Mouse (Mus musculus) heart, adult 2 months (tissue): ENCODE results near the gene Cep63. TPM values are rescaled to one million over a fixed set of nuclear protein-coding genes. Genes with fewer than 3 reads are reported as not detected.
A peak's percentile ranks its signal among the peaks of the same experiment; 100 is the strongest.

Experiments
- DNase-seq, 2 experiments: peaks; one replicate each; pipeline ENCODE4 v3.0.0; 2021
- H3K27ac ChIP-seq: fragments of 200-600 bp; 2 replicates; pipeline ENCODE4 v1.8.1; 2022
- H3K27me3 ChIP-seq: fragments of 200-500 bp; 2 replicates; pipeline ENCODE4 v1.6.1; 2012; ENCODE audit warnings: mild to moderate bottlenecking, low read length, inconsistent platforms, mixed read lengths; ENCODE audit not compliant: control insufficient read depth, insufficient read depth
- H3K36me3 ChIP-seq: fragments of 200-500 bp; 2 replicates; pipeline ENCODE4 v1.6.1; 2012; ENCODE audit warnings: low read length, inconsistent platforms; ENCODE audit not compliant: control insufficient read depth, insufficient read depth
- H3K4me1 ChIP-seq: fragments of 200-500 bp; 2 replicates; pipeline ENCODE4 v1.6.1; 2011; ENCODE audit warnings: low read length; ENCODE audit not compliant: control insufficient read depth, insufficient read depth
- H3K4me3 ChIP-seq: fragments of 200-600 bp; 2 replicates; pipeline ENCODE4 v1.8.1; 2022
- H3K79me2 ChIP-seq: fragments of 200-500 bp; replicated peaks from 2 replicates; pipeline ENCODE4 v1.6.1; 2012; ENCODE audit warnings: mild to moderate bottlenecking, inconsistent platforms, low read length, moderate library complexity, mixed read lengths; ENCODE audit not compliant: control insufficient read depth, insufficient read depth
- H3K9ac ChIP-seq: fragments of 200-500 bp; 2 replicates; pipeline ENCODE4 v1.6.1; 2012; ENCODE audit warnings: low read depth, mild to moderate bottlenecking, control low read depth, inconsistent platforms, low read length, mixed read lengths
- CTCF ChIP-seq: fragments of 200-600 bp; IDR thresholded peaks from 2 replicates; pipeline ENCODE4 v1.8.1; 2022; ENCODE audit warnings: antibody characterized with exemption, mild to moderate bottlenecking, moderate library complexity
- EP300 ChIP-seq: fragments of 200-500 bp; IDR thresholded peaks from 2 replicates; pipeline ENCODE4 v1.6.1; 2011; ENCODE audit warnings: low read depth, low read length, control low read depth; ENCODE audit not compliant: insufficient read depth
- POLR2A ChIP-seq: fragments of 200-500 bp; IDR thresholded peaks from 2 replicates; pipeline ENCODE4 v1.6.1; 2011; ENCODE audit warnings: mild to moderate bottlenecking, low read depth, low read length, control low read depth; ENCODE audit not compliant: insufficient read depth
- WGBS: fragments of 180-500 bp; shearing (Covaris S2); methylation state at CpG from one replicate; pipeline ENCODE4 v1.1.7; 2018; 5-methylcytosine and 5-hydroxymethylcytosine counted together
- intact Hi-C: fragments of 180-260 bp; cut with DNase I; formaldehyde crosslinking; loops from one replicate; pipeline ENCODE4 v1.15.1; 2025
- polyA plus RNA-seq: library from polyadenylated mRNA; depleted of rRNA; stranded (reverse); fragments of >200 nt; gene quantifications from 2 replicates; pipeline ENCODE4 v1.2.3, GENCODE M21; 2012
- total RNA-seq, 2 experiments: library from RNA; stranded (reverse); gene quantifications; 2 replicates each; pipeline ENCODE4 v1.2.3; 2021

The Cep63 gene
- total and polyA plus RNA-seq, 3 experiments, result 7.3 to 57.5 (median 49.4) TPM

- Histone ChIP-seq H3K27ac (no peak overlapping the region), H3K79me2 (no peaks in the 10 kb centered on the region), H3K4me3 (no peak overlapping the region), H3K4me1 (no peaks in the 10 kb centered on the region; the same call in none of the 2 replicates), H3K36me3 (no peaks in the 10 kb centered on the region), H3K9ac (no peak overlapping the region), H3K27me3 (no peaks in the 10 kb centered on the region)
- TF ChIP-seq POLR2A (no peak), EP300 (no peak), CTCF (no peak)
- intact Hi-C loops, result loop anchor here (5.0 kb wide), 2 partner anchors 205 to 575 kb away; partner anchors contain the start of genes Ryk and Srprb
- no peak for DNase-seq
- WGBS, result 79% methylated on average over 7 of the region's 7 CpGs
Observed at GRCm38 (mm10) chr9:102627442-102627841, 1.1 kb upstream of the Cep63 start.

- H3K4me1 ChIP-seq, result no peaks in the 10 kb centered on the region; the same call in none of the 2 replicates
- no peaks in the 10 kb centered on the region for H3K79me2 ChIP-seq
- intact Hi-C loops, result loop anchor here (5.0 kb wide), 2 partner anchors 205 to 575 kb away; partner anchors contain the start of genes Ryk and Srprb
- DNase-seq, result no peak
- peak overlapping the region; percentile 81 for H3K9ac ChIP-seq
- no peaks in the 10 kb centered on the region for H3K27me3 ChIP-seq
- peak overlapping the region; percentile 71 for H3K4me3 ChIP-seq
- WGBS, result 0% methylated on average over 9 of the region's 9 CpGs
- peak overlapping the region; percentile 98 for H3K27ac ChIP-seq
- no peak for TF ChIP-seq EP300
- TF ChIP-seq CTCF, result no peak
- no peak for TF ChIP-seq POLR2A
- no peaks in the 10 kb centered on the region; the same call in 1 of the 2 replicates for H3K36me3 ChIP-seq
Observed at GRCm38 (mm10) chr9:102626839-102627225, 498 bp upstream of the Cep63 start.

- peak overlapping the region; percentile 71 for H3K4me3 ChIP-seq
- no peaks in the 10 kb centered on the region for H3K27me3 ChIP-seq
- no peaks in the 10 kb centered on the region for H3K79me2 ChIP-seq
- H3K27ac ChIP-seq, result peak overlapping the region; percentile 98
- DNase-seq, result no peak
- H3K4me1 ChIP-seq, result no peaks in the 10 kb centered on the region; the same call in none of the 2 replicates
- H3K36me3 ChIP-seq, result no peaks in the 10 kb centered on the region; the same call in 1 of the 2 replicates
- TF ChIP-seq POLR2A (no peak), CTCF (no peak), EP300 (no peak)
- under 1% methylated on average over 27 of the region's 27 CpGs for WGBS
- peak overlapping the region; percentile 96 for H3K9ac ChIP-seq
- intact Hi-C loops, result loop anchor here (5.0 kb wide), 2 partner anchors 207 to 577 kb away; partner anchors contain the start of genes Ryk and Srprb
Observed at GRCm38 (mm10) chr9:102625401-102625982, 842 bp downstream of the Cep63 start.

DNA sequence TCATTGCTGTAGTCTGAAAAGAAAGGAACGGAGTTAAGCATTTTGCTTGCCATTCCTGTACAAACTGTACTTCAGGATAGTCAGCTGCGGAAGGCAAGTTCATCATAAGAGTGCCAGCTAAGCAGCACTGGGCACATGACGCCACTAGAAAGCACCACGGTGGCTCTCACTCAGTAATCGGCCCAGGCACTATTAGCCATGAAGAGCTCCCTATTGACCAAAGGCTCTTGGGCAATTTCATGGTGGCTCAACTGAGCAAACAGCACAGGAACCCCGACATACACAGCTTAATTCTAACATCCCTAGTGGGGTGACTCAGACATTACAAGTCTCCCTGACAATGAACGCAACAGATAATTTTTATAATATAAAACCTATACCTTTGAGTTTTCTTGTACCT lies 2.8 kb downstream of the Cep63 start:
- no peaks in the 10 kb centered on the region; the same call in none of the 2 replicates for H3K4me1 ChIP-seq
- no peaks in the 10 kb centered on the region for H3K27me3 ChIP-seq
- DNase-seq, result no peak
- H3K36me3 ChIP-seq, result no peaks in the 10 kb centered on the region; the same call in 1 of the 2 replicates
- H3K9ac ChIP-seq, result no peak overlapping the region
- no peaks in the 10 kb centered on the region for H3K79me2 ChIP-seq
- H3K27ac ChIP-seq, result no peak overlapping the region
- intact Hi-C loops, result no loop called here
- no peak overlapping the region for H3K4me3 ChIP-seq
- TF ChIP-seq CTCF, result no peak
- no peak for TF ChIP-seq POLR2A
- TF ChIP-seq EP300, result no peak
- WGBS, result 94% methylated on average over 7 of the region's 7 CpGs

- Histone ChIP-seq H3K27me3 (no peaks in the 10 kb centered on the region), H3K27ac (no peak overlapping the region), H3K9ac (no peak overlapping the region), H3K4me1 (no peaks in the 10 kb centered on the region; the same call in none of the 2 replicates), H3K36me3 (no peaks in the 10 kb centered on the region; the same call in 1 of the 2 replicates), H3K79me2 (no peaks in the 10 kb centered on the region), H3K4me3 (no peak overlapping the region)
- intact Hi-C loops, result no loop called here
- TF ChIP-seq CTCF (no peak), POLR2A (no peak), EP300 (no peak)
- DNase-seq, result no peak
- 78% methylated on average over 6 of the region's 6 CpGs for WGBS
Observed at GRCm38 (mm10) chr9:102622876-102623275, 3.5 kb downstream of the Cep63 start.

DNA sequence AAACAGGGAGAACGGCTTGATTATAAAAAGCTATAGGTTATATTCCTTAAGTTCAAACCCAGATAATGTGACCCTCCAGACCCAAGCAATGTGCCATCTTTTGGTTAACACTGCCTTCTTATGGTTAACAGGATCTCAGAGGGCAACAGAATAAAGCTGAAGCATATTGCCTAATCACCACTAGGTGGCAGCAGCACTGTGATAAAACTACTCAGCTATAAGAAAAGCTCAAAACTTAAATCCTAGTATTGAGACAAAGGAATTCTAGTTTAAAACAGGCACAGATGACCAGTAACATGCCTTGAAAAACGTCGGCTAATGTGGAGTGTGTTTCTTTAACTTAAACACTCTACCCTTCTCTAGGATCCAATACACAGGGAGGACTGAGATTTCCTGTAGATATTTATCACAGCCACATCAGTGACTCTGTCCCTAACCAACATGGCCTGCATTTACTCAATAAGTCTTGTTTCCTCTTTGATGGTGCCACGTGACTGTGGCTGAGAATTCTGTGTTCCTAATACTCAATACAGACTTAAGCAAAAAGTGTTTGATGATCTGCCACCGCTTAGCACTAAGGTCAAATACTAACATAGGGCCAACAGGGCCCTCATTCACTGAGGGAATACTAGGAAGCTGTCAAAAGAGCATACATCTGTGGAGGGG lies 4.0 kb downstream of the Cep63 start:
- Histone ChIP-seq H3K4me1 (no peaks in the 10 kb centered on the region; the same call in none of the 2 replicates), H3K4me3 (no peak overlapping the region), H3K27ac (no peak overlapping the region), H3K27me3 (no peaks in the 10 kb centered on the region), H3K9ac (no peak overlapping the region), H3K79me2 (no peaks in the 10 kb centered on the region), H3K36me3 (no peaks in the 10 kb centered on the region; the same call in 1 of the 2 replicates)
- no peak for TF ChIP-seq POLR2A
- peak; percentile 94 for TF ChIP-seq CTCF
- intact Hi-C loops, result no loop called here
- no peak for DNase-seq
- 29% methylated on average over 5 of the region's 5 CpGs for WGBS
